Mouse (Mus musculus) kidney, adult 11 months (tissue): ENCODE results near the gene Myom1.

Experiments used
- DNase-seq: peaks from one replicate; pipeline ENCODE4 v3.0.0; 2022

Gene Myom1

DNA sequence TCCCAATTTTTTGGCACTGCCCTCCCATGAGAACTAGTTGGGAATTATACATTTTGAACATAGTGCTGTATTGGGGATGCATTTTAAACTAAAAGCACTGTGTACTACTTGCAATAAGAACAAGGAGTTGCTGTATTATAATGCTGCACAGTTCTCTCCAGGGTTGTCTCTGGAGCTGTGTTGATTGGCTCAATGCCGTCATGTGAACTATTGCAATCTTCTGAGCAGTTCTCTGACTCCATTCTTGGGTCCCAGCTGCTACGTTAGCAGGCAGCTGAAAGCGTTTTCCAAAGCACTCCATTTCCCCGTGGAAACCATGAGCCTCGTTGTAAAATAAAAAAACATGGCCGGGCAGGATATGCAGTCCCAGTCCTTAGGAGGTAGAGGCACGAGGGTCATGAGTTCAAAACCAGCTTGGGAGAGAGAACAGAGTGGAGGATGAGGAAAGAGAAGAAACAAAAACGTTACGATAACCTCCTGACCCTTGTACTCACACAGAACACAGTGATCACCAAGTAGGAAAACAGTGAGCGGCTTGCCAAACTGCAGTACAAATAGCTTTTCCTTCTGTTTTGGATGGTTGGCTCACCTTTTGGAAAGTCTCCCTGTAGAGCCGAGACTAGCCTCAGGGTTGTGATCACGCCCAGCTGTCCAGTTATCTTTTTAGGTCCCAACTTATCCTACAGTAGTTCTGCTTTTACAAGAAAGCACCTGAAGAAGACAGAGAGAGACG lies 60.6 kb downstream of the Myom1 start:
- DNase-seq = no peak

DNA sequence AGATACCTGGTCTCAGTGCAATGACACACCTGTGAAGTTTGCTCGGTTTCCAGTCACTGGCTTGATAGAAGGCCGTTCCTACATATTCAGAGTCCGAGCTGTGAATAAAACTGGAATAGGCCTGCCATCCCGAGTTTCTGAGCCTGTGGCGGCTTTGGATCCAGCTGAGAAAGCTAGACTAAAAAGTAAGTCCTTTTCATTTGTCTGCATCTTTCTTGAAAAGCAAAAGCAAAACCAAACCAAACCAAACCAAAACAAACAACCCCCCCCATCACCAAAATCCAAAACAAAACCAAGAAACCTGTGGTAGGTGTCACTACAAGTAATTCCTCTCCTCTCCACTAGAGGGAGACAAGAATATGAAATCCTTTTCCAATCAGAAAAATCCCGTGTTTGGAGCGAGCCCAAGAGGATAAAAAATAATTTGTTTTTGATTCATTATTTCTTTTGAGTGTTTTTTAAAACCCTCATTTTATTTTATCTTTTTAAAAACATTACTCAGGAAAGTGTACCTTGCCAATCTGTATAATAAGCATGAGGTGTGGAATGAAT lies 62.1 kb downstream of the Myom1 start:
- DNase-seq = no peak

DNA sequence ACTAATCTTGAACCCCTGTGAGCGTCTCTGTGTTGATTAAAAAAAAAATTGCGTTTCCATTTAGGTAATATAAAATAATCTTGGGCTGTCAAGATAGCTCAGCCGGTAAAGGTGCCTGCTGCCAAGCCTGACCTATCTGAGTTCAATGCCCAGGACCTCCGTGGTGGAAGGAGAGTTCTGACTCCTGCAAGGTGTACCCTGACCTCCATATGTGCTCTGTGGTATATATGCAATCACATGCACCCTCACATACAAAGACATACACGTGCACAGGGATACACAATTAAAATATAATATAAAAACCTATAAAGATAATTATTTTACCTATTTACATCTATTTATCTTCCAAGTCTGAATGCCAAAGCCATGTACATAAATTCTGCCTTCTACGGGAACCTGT lies 62.7 kb downstream of the Myom1 start:
- DNase-seq = no peak

DNA sequence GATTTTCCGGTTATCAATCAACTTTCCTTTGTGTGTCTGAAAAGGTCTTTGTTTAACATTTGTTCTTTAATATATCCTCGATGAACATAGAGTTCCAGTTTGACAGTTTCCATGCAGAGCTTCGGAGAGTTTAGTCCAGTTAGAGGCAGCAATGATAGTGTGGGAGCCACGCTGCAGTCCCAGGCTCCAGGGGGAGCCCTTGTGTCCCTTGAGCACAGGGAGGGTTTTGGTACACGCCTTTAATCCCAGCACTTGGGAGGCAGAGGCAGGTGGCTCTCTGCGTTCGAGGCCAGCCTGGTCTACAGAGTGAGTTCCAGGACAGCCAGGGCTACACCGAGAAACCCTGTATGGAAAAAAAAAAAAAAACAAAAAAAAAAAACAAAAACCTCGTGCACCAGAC lies 66.7 kb downstream of the Myom1 start:
- DNase-seq = no peak

GRCm38 (mm10) chr17:71071958-71072357 lies 69.5 kb downstream of the Myom1 start:
- DNase-seq = no peak

GRCm38 (mm10) chr17:71074386-71074785 lies 72.0 kb downstream of the Myom1 start:
- no peak for DNase-seq

DNA sequence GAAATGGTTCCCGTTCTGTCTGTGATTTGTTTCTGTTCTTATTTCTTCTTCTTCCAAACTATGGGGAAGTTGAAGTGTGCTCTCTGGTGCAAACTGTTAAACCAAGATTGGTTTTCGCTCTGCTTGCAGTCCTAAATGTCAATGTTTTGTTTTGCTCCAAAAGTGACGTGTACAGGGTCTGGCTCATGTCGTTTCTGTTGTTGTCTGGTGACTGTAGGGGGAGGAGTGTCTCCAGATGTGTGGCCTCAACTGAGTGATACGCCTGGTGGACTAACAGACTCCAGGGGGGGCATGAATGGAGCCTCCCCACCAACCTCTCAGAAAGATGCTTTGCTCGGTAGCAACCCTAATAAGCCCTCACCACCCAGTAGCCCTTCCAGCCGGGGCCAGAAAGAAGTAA lies 79.6 kb downstream of the Myom1 start:
- no peak for DNase-seq

GRCm38 (mm10) chr17:71086969-71087368 lies 84.5 kb downstream of the Myom1 start:
- DNase-seq = no peak

DNA sequence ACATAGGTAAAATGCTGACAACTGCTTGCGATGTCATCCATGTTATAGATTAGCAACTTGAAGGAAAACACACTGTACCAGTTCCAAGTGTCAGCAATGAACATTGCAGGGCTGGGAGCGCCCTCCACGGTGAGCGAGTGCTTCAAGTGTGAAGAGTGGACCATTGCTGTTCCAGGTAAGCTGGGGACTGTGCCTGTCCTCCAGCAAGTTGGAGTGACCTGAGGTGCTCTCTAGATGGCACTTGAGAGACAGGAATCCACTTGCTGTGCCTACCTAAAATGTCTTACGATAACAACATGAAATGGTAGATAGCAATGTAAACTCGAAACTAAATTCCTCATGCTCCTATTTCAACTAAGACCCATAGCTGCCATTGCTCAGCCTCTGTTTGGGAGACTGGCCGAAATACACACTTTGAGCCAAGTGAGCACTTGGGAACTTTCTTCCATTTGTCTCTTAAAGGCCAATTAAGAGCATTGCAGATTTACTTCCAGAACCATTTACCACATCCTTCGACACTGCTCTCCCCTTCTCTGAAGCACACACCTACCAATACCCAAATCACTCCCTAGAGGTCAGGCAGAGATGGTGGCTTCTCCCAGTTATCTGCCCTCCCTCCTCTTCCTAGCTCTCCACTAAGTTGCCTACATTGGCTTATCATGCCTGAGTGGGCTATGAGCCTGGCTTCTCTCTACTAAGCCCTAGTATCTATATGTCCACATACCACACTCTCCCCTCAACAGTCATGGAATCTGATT lies 85.1 kb downstream of the Myom1 start:
- peak; percentile 43 for DNase-seq

GRCm38 (mm10) chr17:71088154-71088521 lies 85.7 kb downstream of the Myom1 start:
- no peak for DNase-seq

DNA sequence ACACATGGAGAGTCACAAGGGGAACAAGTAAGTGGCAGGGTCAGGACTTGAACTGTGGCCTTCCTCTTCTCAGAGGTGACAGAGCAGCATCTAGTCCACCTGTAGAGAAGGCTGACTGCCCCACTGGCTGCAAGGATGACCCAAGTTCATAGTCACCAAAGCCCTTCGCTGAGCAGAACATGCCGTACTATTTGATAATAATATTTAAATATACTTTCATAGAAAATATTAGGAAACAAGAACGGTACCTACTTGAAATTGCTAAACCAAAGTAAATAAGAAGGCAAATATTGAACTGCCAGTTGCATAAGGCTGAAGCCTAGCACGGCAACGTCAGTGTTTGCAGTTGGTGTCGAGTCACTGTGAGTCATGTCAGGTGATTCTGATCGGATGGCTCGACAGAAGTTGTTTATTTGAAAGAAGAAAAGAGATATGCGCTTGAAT lies 86.6 kb downstream of the Myom1 start:
- DNase-seq = no peak

DNA sequence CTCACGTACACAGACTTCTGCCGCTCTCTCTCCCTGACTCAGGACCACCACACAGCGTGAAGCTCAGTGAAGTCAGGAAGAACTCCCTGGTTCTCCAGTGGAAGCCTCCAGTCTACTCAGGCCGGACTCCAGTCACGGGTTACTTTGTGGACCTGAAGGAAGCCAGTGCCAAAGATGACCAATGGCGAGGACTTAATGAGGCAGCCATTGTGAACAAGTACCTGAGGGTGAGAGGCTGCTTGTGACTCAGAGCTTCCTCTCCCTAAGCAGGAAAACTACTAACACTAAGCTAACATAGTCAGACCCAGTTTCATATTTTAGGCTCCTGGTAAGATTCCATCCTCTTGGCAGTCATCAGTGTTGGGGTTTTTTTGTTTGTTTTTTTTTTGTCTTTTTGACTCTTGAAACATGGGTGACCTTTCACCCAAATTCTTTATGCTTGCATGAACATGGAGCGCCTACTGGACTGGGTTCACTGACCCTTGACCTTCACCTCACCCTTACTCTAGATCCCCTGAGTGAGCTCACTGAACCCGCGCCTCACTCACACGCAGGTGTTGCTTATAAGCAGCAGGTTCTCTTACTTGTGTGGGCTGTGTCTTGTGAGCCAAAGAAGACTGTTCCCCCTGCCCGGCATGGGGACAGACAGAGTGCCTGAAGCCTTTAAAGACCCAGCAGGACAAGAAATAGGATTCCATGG lies 87.5 kb downstream of the Myom1 start:
- DNase-seq = peak; percentile 89

GRCm38 (mm10) chr17:71091024-71091423 lies 88.6 kb downstream of the Myom1 start:
- DNase-seq = no peak

DNA sequence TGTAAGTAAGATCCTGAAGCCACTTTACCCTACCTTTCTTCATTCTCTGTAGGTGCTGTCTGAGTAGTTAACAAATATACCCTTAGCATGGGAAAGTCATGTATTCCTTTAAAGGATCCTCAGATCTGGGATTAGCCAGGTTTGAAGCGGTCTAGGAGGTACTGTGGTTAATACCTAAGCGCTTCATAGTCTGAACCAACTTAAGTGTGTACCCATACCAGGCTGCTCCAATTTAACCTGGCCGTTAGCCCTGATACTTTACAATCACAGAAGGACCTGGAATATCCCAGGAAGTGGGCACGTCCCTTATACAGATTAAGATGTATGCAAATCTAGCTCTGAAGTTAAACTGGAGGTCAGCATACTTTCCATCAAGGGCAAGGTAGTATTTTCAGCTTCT lies 89.9 kb downstream of the Myom1 start:
- no peak for DNase-seq

DNA sequence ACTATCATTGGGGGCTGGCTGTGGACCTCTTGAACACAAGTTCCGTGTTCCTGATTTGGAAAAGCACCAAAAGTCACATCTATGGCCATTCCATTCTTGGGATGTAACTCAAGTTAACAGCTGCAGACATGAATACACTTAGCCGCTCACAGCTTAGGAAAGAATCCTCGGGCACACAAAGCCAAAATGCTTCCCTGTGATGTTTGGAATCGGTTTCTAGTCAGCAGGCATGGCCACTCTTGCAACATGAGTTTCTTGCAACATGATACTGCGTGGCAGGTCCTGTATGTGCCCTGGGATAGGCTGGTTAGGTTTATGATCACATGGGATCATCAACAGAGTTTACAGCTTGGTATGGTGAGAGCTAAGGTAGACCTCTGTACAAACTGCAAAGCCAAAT lies 91.4 kb downstream of the Myom1 start:
- DNase-seq = no peak

- peak; percentile 76 for DNase-seq
Measured at GRCm38 (mm10) chr17:71094438-71094837, 92.0 kb downstream of the Myom1 start.

- DNase-seq = no peak
Measured at GRCm38 (mm10) chr17:71096557-71097208, 94.2 kb downstream of the Myom1 start.

DNA sequence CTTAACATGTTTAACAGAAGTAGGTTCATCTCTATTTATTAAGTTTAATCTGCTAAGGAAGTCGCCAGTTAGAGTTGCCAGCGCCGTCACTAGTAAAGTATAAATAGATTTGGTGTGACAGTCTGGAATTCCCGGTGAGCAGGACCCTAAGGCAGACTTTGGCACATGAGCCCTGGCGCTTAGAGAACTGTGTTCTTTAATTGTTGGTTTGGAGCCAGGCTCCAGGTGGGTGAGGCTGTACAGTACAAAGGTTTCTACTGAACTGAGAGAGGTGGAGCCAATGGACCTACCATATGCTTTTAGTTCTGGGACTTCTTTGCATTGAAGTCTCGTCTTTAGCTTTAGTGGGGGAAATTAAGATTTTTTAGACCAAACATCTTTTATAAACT lies 94.8 kb downstream of the Myom1 start:
- peak; percentile 87 for DNase-seq

DNA sequence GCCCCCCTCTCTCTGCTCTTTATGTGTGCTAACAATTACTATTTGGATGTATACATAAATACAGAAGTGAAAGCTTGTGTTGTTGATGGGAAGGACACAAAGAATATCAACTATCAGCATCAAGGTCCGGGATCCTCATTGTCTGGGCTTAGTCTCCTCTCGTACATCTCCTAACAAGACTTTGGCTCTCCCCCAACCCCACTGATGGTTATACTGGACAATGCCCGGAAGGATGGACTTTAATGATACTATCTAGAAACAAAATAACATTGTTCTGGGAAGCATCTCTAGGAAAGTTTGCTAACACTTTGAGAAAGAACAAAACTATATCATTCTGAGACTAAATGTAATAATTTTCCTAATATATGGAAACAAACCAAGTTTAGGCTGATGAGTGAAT lies 96.2 kb downstream of the Myom1 start:
- DNase-seq = no peak

DNA sequence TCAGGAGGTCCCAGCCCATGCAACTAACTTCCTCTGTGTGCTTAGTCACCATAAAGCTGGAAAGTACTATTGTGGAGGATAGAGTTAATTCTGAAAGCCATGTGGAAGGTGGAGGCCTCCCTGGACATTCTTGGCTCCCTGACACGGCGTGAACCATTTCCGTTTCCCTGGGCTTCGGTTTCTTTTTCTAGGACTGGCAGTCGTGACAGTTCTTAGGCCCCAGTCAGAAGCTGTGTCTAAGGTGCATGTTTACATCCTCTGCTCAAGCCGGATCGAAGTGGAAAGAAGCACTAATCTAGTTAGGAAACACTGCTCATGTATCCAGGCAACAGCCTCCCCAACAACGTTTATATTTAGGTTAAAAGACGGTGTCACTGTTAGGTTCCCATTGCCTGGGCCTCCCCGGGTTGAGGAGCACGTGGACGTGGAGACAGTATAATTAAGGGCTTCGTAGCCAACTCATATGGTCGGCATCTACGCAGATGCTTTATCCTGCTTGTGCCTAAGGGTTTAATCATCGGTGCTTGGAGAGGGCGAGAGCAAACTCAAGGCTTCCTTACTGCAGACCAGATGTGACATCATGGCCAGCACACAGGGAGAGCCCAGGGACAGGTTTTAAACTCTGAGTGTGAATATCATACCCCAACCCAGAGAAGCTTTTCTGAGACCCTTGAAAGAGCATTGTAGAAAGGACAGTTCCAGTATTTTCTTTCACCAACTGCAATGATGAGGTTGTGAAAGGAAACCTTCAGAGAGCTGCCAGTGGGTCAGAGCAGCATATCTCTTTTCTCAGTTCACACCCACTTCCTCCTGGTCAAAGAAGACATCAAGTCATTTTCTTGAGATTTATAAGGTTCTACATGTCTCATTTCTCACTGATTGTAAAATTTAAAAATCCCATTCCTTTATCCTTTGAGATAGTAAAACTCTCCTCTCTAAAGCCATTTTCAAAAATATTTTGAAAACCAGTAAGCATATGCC lies 100.4 kb downstream of the Myom1 start:
- no peak for DNase-seq

DNA sequence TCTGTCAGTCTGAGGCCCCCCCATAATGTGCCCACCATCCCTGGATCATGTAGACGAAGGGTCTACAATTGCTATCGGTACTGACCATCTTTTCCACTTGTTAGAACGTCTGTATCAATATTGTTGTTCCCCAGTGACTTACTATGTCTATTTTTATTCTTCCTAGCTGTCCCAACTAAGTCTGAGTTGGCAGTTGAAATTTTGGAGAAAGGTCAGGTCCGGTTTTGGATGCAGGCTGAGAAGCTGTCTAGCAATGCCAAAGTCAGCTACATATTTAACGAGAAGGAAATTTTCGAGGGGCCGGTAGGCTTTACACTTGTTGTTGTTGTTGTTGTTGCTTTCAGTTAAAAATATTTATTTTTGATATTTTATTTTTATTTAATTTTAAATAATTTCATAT lies 102.9 kb downstream of the Myom1 start:
- no peak for DNase-seq

DNA sequence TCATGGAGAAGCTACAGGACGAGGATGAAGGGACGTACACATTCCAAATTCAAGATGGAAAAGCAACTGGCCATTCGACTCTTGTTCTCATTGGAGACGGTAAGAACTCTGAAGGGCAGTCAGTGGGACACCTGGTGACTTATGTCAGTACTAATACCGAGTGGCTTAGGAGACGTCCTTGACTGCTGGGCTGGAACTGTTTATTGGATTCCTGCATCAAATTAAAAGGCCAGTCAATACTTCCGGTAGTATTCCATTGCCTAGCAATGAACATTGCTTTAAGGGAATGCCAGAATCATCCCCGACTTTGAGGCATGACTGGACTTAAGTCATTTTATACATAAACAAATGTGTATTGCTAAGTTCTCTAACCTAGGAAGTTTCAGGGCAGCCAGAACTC lies 103.8 kb downstream of the Myom1 start:
- peak; percentile 75 for DNase-seq
